Mouse (Mus musculus) T-cell, adult 66 days (primary cell): ENCODE measurements around the gene Olfr1174-ps. TPM values are rescaled to one million over a fixed set of nuclear protein-coding genes. Genes with fewer than 3 reads are reported as not detected.

Experiments used
- total RNA-seq, 2 experiments: library from RNA; stranded (reverse); gene quantifications; 3 replicates in 1 of 2; 4 replicates in 1 of 2; pipeline ENCODE4 v1.2.4; 2023

The Olfr1174-ps gene
- total RNA-seq, result not detected

GRCm38 (mm10) chr2:88315035-88315434 lies at the start of gene Olfr1174-ps:
Gene Olfr1174-ps, minus strand, starts transcription at chr2:88315135.

GRCm38 (mm10) chr2:88346392-88346791 lies 31.5 kb upstream of the Olfr1174-ps start, which contains the start of gene Olfr1177-ps:
Gene Olfr1177-ps, minus strand, starts transcription at chr2:88346492.

DNA sequence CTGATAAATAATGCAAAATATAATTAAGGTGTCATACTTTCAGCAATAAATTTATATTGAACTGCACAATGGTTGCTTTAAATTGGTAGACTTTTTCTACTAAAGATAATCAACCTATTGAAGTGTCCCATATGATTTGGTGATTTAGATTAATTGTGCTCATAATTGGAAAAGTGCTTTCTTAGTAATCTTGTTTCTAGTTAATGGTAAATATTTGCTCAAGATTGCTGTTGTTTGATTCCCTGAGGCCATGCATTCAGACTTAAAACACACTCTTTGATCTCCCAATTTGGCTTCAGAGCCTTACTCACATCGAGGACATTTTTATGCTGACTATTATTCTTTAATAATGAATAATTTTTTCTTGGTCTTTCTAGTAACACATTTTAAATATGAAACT lies 21.5 kb upstream of the Olfr1174-ps start, which contains the start of gene Olfr1176:
Gene Olfr1176 (plus strand): TSS at position 301 of the 400 bp plus-strand sequence.

GRCm38 (mm10) chr2:88327115-88327514 lies 12.2 kb upstream of the Olfr1174-ps start, which contains the start of gene Olfr1175-ps:
Gene Olfr1175-ps, minus strand, starts transcription at chr2:88327215.

GRCm38 (mm10) chr2:88279775-88280174 lies 35.2 kb downstream of the Olfr1174-ps start, which contains the start of gene Olfr1173:
Gene Olfr1173, minus strand, starts transcription at chr2:88279875.

Other genes with a start within 250 kb of the Olfr1174-ps start
- not detected for gene Olfr1163, start 243.3 kb downstream of the Olfr1174-ps start, total RNA-seq
- not detected for gene Olfr1164, start 221.2 kb downstream of the Olfr1174-ps start, total RNA-seq
- gene Olfr1166, start 186.9 kb downstream of the Olfr1174-ps start, total RNA-seq, result not detected
- gene Olfr1167, start 159.9 kb downstream of the Olfr1174-ps start, total RNA-seq, result not detected
- gene Olfr1168, start 133.3 kb downstream of the Olfr1174-ps start, total RNA-seq, result not detected
- not detected for gene Olfr1170, start 86.8 kb downstream of the Olfr1174-ps start, total RNA-seq
- gene Olfr1173, start 35.3 kb downstream of the Olfr1174-ps start, total RNA-seq, result not detected
- gene Olfr1175-ps, start 12.1 kb upstream of the Olfr1174-ps start, total RNA-seq, result not detected
- gene Olfr1176, start 21.6 kb upstream of the Olfr1174-ps start, total RNA-seq, result not detected
- gene Olfr1177-ps, start 31.4 kb upstream of the Olfr1174-ps start, total RNA-seq, result not detected
- gene Olfr1178, start 71.9 kb upstream of the Olfr1174-ps start, total RNA-seq, result not detected
- not detected for gene Olfr1179, start 91.3 kb upstream of the Olfr1174-ps start, total RNA-seq
- gene Olfr1180, start 104.0 kb upstream of the Olfr1174-ps start, total RNA-seq, result not detected
- not detected for gene Olfr1181, start 111.0 kb upstream of the Olfr1174-ps start, total RNA-seq
- not detected for gene Gm13757, start 134.0 kb upstream of the Olfr1174-ps start, total RNA-seq
- not detected for gene Olfr1183, start 139.7 kb upstream of the Olfr1174-ps start, total RNA-seq
- not detected for gene Olfr1184, start 168.5 kb upstream of the Olfr1174-ps start, total RNA-seq
- not detected for gene Olfr1185-ps1, start 178.2 kb upstream of the Olfr1174-ps start, total RNA-seq
- gene Olfr1186, start 203.4 kb upstream of the Olfr1174-ps start, total RNA-seq, result not detected
- gene Olfr1188, start 241.8 kb upstream of the Olfr1174-ps start, total RNA-seq, result not detected